Comparison of ENCODE assay signal across 8 mouse cellular contexts in the genomic region with DNA sequence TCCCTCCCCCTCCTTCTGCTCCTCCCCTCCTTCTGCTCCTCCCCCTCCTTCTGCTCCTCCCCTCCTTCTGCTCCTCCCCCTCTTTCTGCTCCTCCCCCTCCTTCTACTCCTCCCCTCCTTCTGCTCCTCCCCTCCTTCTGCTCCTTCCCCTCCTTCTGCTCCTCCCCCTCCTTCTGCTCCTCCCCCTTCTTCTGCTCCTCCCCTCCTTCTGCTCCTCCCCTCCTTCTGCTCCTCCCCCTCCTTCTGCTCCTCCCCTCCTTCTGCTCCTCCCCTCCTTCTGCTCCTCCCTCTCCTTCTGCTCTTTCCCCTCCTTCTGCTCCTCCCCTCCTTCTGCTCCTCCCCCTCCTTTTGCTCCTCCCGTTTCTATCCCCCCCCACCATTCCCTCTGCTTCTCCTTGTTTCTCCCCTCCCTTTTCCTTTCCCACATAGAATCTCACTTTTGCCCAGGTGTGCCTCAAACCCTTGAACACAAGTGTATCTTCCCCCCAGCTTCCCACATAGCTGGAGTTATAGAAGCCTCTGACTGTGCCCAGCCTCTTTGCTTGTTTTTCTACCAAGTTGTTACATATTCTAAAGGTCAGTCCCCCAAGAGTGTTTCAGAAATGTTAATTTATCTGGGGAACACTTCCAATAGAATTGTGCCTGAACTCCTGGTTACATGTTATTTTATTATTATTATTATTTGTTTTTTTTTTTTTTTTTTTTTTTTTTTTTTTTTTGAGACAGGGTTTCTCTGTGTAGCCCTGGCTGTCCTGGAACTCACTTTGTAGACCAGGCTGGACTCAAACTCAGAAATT. TPM values are rescaled to one million over a fixed set of nuclear protein-coding genes. Genes with fewer than 3 reads are reported as not detected.
DNase-seq lines count a peak whose midpoint lies in the region; TF ChIP-seq lines count a peak whose summit lies in the region.
"Not testable (repeated sequence)": the region's sequence is repeated elsewhere in the genome, so short reads cannot be mapped to it uniquely, and the experiment has no call there.

No protein-coding gene starts in this region.

- not testable (repeated sequence) for TF ChIP-seq EP300 in ES-Bruce4 (IDR thresholded peaks at IDR 0.05; ENCODE audit: insufficient read depth, low read depth, low read length); MEL (IDR thresholded peaks at IDR 0.05; ENCODE audit: low read depth in 1 of 2, low read length in 2 of 2)

- H3K27me3 ChIP-seq in ES-Bruce4 (ENCODE audit: control insufficient read depth, insufficient read depth, low read length, poor library complexity, severe bottlenecking); MEL (ENCODE audit: control insufficient read depth in 1 of 2, insufficient read depth in 2 of 2, low read length in 2 of 2); megakaryocyte, embryonic 14.5 days (replicated peaks); splenic B cell, adult 2 months (ENCODE audit: control insufficient read depth, insufficient read depth, low read length, poor library complexity, severe bottlenecking): not testable (repeated sequence)

- H3K36me3 ChIP-seq in ES-Bruce4 (ENCODE audit: control insufficient read depth, insufficient read depth, low read length, poor library complexity, severe bottlenecking); MEL (ENCODE audit: control insufficient read depth in 1 of 2, insufficient read depth in 2 of 2, low read length in 2 of 2): not testable (repeated sequence)
- peaks cover 28% of the 10 kb centered on the region for H3K36me3 ChIP-seq in megakaryocyte, embryonic 14.5 days (replicated peaks; ENCODE audit: low read length)
- H3K36me3 ChIP-seq in splenic B cell, adult 2 months (ENCODE audit: control insufficient read depth, insufficient read depth, low read length, poor library complexity, severe bottlenecking): peaks cover 11% of the 10 kb centered on the region

- not testable (repeated sequence) for TF ChIP-seq RAD21 in MEL (IDR thresholded peaks at IDR 0.05; ENCODE audit: low read depth, low read length)

- not testable (repeated sequence) for H3K9me3 ChIP-seq in ES-Bruce4 (replicated peaks; ENCODE audit: control insufficient read depth, insufficient read depth, low read length, poor library complexity, severe bottlenecking); MEL (replicated peaks; ENCODE audit: insufficient read depth, low read length); megakaryocyte, embryonic 14.5 days

- not testable (repeated sequence) for H3K4me1 ChIP-seq in ES-Bruce4 (ENCODE audit: control insufficient read depth, insufficient read depth, low read length)
- peaks cover 17 to 19% of the 10 kb centered on the region in 2 experiments for H3K4me1 ChIP-seq in MEL (ENCODE audit: control insufficient read depth in 1 of 2, insufficient read depth in 2 of 2, low read length in 2 of 2)
- peaks cover 46% of the 10 kb centered on the region for H3K4me1 ChIP-seq in megakaryocyte, embryonic 14.5 days

- not testable (repeated sequence) for TF ChIP-seq POLR2A in ES-Bruce4 (IDR thresholded peaks at IDR 0.05; ENCODE audit: insufficient read depth, low read length); MEL (IDR thresholded peaks at IDR 0.05; ENCODE audit: control insufficient read depth in 1 of 2, insufficient read depth in 1 of 2, low read depth in 1 of 2, low read length in 2 of 2, poor library complexity in 1 of 2)

- not testable (repeated sequence) for TF ChIP-seq CTCF in ES-Bruce4 (IDR thresholded peaks at IDR 0.05; ENCODE audit: low read depth, low read length); MEL (IDR thresholded peaks at IDR 0.05 in 2 of 3, conservative IDR thresholded peaks at IDR 0.05 in 1 of 3; ENCODE audit: control insufficient read depth in 1 of 3, insufficient read depth in 1 of 3, low read depth in 2 of 3, low read length in 3 of 3, poor library complexity in 1 of 3, severe bottlenecking in 1 of 3)

- H3K9ac ChIP-seq in ES-Bruce4 (ENCODE audit: low read depth, poor library complexity, severe bottlenecking); MEL (ENCODE audit: control insufficient read depth, low read depth, low read length, poor library complexity, severe bottlenecking): not testable (repeated sequence)

- 0 out of 2 replicates have a peak overlapping the region, but pooled peaks have one; percentile 38 for H3K27ac ChIP-seq in ES-Bruce4 (ENCODE audit: insufficient read depth, low read length)
- H3K27ac ChIP-seq in MEL (ENCODE audit: control insufficient read depth, low read depth, low read length): not testable (repeated sequence)

- not testable (repeated sequence) for H3K4me3 ChIP-seq in ES-Bruce4 (ENCODE audit: low read depth, low read length)
- peak overlapping the region; percentile 17 to 75; a peak in 3 of 4 replicates for H3K4me3 ChIP-seq in MEL (ENCODE audit: control insufficient read depth in 1 of 2, insufficient read depth in 1 of 2, low read depth in 2 of 2, low read length in 2 of 2)
- peak overlapping the region; percentile 38 for H3K4me3 ChIP-seq in megakaryocyte, embryonic 14.5 days (replicated peaks)

- not testable (repeated sequence) for H3K79me2 ChIP-seq in MEL (ENCODE audit: control insufficient read depth, insufficient read depth, low read length, poor library complexity)

- DNase-seq in A20 (ENCODE audit: low read depth, low spot score): peak; percentile 83
- DNase-seq in MEL (ENCODE audit: low read depth, low spot score): peak; percentile 71
- peak; percentile 2 for DNase-seq in embryo, embryonic 10 days (ENCODE audit: low spot score)
- peak; percentile 37 for DNase-seq in liver
- peak; percentile 78 for DNase-seq in retina, adult 2 months (ENCODE audit: low read depth, low spot score)
- peak; percentile 53 for DNase-seq in splenic B cell, adult 2 months (ENCODE audit: low read depth, low spot score)

TF ChIP-seq in MEL, 35 proteins besides CTCF, POLR2A, EP300 and RAD21:
- TF ChIP-seq ZNF384 (IDR thresholded peaks at IDR 0.05; ENCODE audit: low read depth, low read length): peak; percentile 74

RNA-seq across cellular contexts. Expression of a gene that starts 22.3 kb away (rescaled TPM):
- 42.0 and 51.5 TPM in 2 replicates for polyA plus RNA-seq in ES-Bruce4 (2011; ENCODE audit: insufficient read depth, insufficient read length, low read depth, missing spikeins)
- 4.6 and 5.9 TPM in 2 replicates for total RNA-seq in MEL (2012; rRNA removed)
- polyA plus RNA-seq in MEL (2012; ENCODE audit: insufficient read depth in 1 of 2, insufficient read length in 2 of 2, low read depth in 1 of 2, low replicate concordance in 2 of 2, missing spikeins in 1 of 2): 10 to 100 TPM in 1 of 2 experiments, not detected in 1; 11.4 TPM
- 0.58 TPM in 1 of 2 replicates, not detected in the other for polyA plus RNA-seq in megakaryocyte, embryonic 14.5 days (2012; ENCODE audit: insufficient read depth, low replicate concordance)

Comparison
In these comparisons a context has a peak if more than half of its experiments do, and no peak if none do; other contexts are left out.
1. DNase-seq: peak in every context shown above with its lines; median percentile 83 in A20; 78 in retina, adult 2 months; 71 in MEL; 53 in splenic B cell, adult 2 months; 37 in liver; 2 in embryo, embryonic 10 days.